Mouse (Mus musculus): ENCODE data around the gene Olfr165.
"Not testable (repeated sequence)": the region's sequence is repeated elsewhere in the genome, so short reads cannot be mapped to it uniquely, and the experiment has no call there.

The Olfr165 gene

DNA sequence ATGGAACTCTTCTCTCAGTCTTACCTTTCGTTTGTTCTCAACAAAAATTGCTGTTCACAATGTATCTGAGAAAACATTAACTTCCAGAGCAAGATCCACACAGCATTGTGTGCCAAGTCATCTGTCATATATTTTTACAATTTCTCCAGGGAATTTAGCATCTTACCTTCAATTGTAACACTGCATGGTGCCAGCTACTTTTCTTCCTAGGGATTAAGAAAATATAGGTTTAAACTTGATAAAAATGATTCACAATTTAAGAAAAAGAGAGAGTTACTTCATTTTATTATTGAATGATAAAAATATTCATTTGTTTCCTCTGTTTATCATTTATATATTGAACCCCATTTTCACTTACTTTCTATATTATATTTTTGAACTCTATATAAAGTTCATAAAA is at the start of gene Olfr165:
Gene Olfr165 (minus strand): TSS at position 101 of the 400 bp plus-strand sequence.
- no peak for DNase-seq

DNA sequence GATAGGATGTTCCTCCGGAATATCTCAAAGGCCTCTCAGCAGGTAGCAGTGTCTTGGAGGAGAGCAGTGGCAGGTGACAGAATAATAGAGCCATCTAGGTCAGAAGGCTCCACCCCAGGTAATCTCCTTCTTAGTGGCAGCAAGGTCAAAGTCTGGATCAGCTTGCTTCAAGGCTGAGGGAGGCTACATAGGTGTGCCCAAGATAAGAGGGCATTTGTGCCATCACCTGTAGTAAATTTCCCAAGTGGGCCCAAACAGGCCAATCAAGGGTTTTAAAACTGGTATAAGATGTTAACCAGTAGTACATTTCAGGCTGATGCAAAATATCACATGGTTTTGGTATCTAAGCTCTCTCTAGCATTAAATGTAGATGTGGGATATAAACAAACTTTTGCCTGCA is 41.4 kb upstream of the Olfr165 start:
- DNase-seq, result no peak

DNA sequence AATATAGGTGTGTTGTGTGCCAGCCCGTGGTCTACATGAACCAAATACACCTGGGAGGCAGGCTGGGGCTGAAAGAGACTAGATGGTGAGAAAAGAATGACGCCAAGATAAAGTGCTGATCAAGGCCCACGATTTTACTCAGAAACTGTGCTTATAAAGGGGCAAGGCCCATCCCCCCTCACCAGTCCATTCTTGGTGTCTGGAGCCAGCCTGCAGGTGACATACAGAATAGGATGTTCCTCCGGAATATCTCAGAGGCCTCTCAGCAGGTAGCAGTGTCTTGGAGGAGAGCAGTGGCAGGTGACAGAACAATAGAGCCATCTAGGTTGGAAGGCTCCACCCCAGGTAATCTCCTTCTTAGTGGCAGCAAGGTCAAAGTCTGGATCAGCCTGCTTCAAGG is 35.8 kb upstream of the Olfr165 start:
- DNase-seq, result not testable (repeated sequence)

DNA sequence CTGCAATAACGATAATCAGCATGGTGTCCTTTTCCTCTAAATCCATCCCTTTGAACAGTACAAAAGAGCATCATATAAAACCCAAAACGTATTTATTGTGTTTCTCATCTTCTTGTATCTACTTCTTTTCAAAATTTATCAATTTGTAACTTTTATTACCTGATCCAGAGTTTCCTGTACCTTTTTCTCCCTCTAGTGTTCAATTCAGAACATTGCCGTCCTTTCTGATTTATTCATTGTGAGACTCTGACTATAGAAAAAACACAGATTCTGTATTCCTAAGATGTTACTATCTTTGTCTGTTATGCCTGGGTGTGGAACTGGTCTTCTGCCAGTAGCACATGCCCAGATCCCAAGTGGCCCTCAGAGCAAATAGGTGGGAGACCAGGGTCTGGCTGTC is 35.0 kb downstream of the Olfr165 start:
- DNase-seq, result no peak

Data from kidney, adult 18-20 months (tissue).